Mouse (Mus musculus): ENCODE data around the gene Nmt1. TPM values are rescaled to one million over a fixed set of nuclear protein-coding genes. Genes with fewer than 3 reads are reported as not detected.

Nmt1 gene
- total and polyA plus RNA-seq, 3 experiments = 29.8 to 147 (median 70.5) TPM

GRCm38 (mm10) chr11:103007001-103007340 is 21.0 kb upstream of the Nmt1 start:
- no peak overlapping the region for H3K9ac ChIP-seq (ENCODE audit: control insufficient read depth, low read depth, low read length, poor library complexity, severe bottlenecking)
- peaks cover 0 to 3% of the 10 kb centered on the region in 2 experiments; a peak in 1 of 4 replicates for H3K36me3 ChIP-seq (ENCODE audit: control insufficient read depth in 1 of 2, insufficient read depth in 2 of 2, low read length in 2 of 2)
- TF ChIP-seq ZMIZ1 (IDR thresholded peaks at IDR 0.05; ENCODE audit: low read depth, low read length) (no peak), MYC (IDR thresholded peaks at IDR 0.05; ENCODE audit: low read depth, low read length) (no peak), GATA1 (IDR thresholded peaks at IDR 0.05; ENCODE audit: low read depth, low read length) (no peak), CTCF (IDR thresholded peaks at IDR 0.05 in 2 of 3, conservative IDR thresholded peaks at IDR 0.05 in 1 of 3; ENCODE audit: control insufficient read depth in 1 of 3, insufficient read depth in 1 of 3, low read depth in 2 of 3, low read length in 3 of 3, poor library complexity in 1 of 3, severe bottlenecking in 1 of 3) (no peak), ZC3H11A (IDR thresholded peaks at IDR 0.05; ENCODE audit: low read depth, low read length) (no peak), BHLHE40 (IDR thresholded peaks at IDR 0.05; ENCODE audit: borderline replicate concordance, low read depth, low read length) (no peak), TAL1 (IDR thresholded peaks at IDR 0.05; ENCODE audit: low read length) (no peak), SIN3A (IDR thresholded peaks at IDR 0.05; ENCODE audit: low read length) (no peak), NRF1 (IDR thresholded peaks at IDR 0.05; ENCODE audit: insufficient read depth, low read depth, low read length, poor library complexity, severe bottlenecking) (no peak), KAT2A (conservative IDR thresholded peaks at IDR 0.05; ENCODE audit: low read depth, low read length) (no peak), POLR2A (IDR thresholded peaks at IDR 0.05; ENCODE audit: control insufficient read depth in 1 of 2, insufficient read depth in 1 of 2, low read depth in 1 of 2, low read length in 2 of 2, poor library complexity in 1 of 2) (no peak), E2F4 (IDR thresholded peaks at IDR 0.05; ENCODE audit: borderline replicate concordance, low read depth, low read length) (no peak), TBP (IDR thresholded peaks at IDR 0.05; ENCODE audit: low read depth, low read length) (no peak), MXI1 (IDR thresholded peaks at IDR 0.05; ENCODE audit: low read depth, low read length) (no peak), ETS1 (IDR thresholded peaks at IDR 0.05; ENCODE audit: low read depth, low read length) (no peak)
- no peaks in the 10 kb centered on the region for H3K9me3 ChIP-seq (replicated peaks; ENCODE audit: insufficient read depth, low read length)
- H3K4me1 ChIP-seq (ENCODE audit: control insufficient read depth in 1 of 2, insufficient read depth in 2 of 2, low read length in 2 of 2) = peaks cover 0 to 3% of the 10 kb centered on the region in 2 experiments; a peak in 1 of 4 replicates
- no peak overlapping the region for H3K27ac ChIP-seq (ENCODE audit: control insufficient read depth, low read depth, low read length)
- no peak for DNase-seq (ENCODE audit: low read depth, low spot score)
- no peak overlapping the region for H3K4me3 ChIP-seq (ENCODE audit: control insufficient read depth in 1 of 2, insufficient read depth in 1 of 2, low read depth in 2 of 2, low read length in 2 of 2)
- H3K79me2 ChIP-seq (ENCODE audit: control insufficient read depth, insufficient read depth, low read length, poor library complexity) = no peaks in the 10 kb centered on the region
- no peaks in the 10 kb centered on the region for H3K27me3 ChIP-seq (ENCODE audit: control insufficient read depth in 1 of 2, insufficient read depth in 2 of 2, low read length in 2 of 2)

GRCm38 (mm10) chr11:103008558-103008957 is 19.4 kb upstream of the Nmt1 start:
- Histone ChIP-seq H3K36me3 (ENCODE audit: control insufficient read depth in 1 of 2, insufficient read depth in 2 of 2, low read length in 2 of 2) (peaks cover 0 to 3% of the 10 kb centered on the region in 2 experiments; a peak in 1 of 4 replicates), H3K9me3 (replicated peaks; ENCODE audit: insufficient read depth, low read length) (no peaks in the 10 kb centered on the region), H3K27ac (ENCODE audit: control insufficient read depth, low read depth, low read length) (no peak overlapping the region), H3K4me1 (ENCODE audit: control insufficient read depth in 1 of 2, insufficient read depth in 2 of 2, low read length in 2 of 2) (peaks cover 0 to 3% of the 10 kb centered on the region in 2 experiments; a peak in 1 of 4 replicates), H3K27me3 (ENCODE audit: control insufficient read depth in 1 of 2, insufficient read depth in 2 of 2, low read length in 2 of 2) (no peaks in the 10 kb centered on the region), H3K79me2 (ENCODE audit: control insufficient read depth, insufficient read depth, low read length, poor library complexity) (no peaks in the 10 kb centered on the region), H3K9ac (ENCODE audit: control insufficient read depth, low read depth, low read length, poor library complexity, severe bottlenecking) (no peak overlapping the region), H3K4me3 (ENCODE audit: control insufficient read depth in 1 of 2, insufficient read depth in 1 of 2, low read depth in 2 of 2, low read length in 2 of 2) (no peak overlapping the region)
- no peak for DNase-seq (ENCODE audit: low read depth, low spot score)
- TF ChIP-seq USF1 (IDR thresholded peaks at IDR 0.05; ENCODE audit: low read depth, low read length) = no peak

GRCm38 (mm10) chr11:103009208-103009607 is 18.8 kb upstream of the Nmt1 start:
- no peaks in the 10 kb centered on the region for H3K79me2 ChIP-seq (ENCODE audit: control insufficient read depth, insufficient read depth, low read length, poor library complexity)
- no peak for TF ChIP-seq MAZ (IDR thresholded peaks at IDR 0.05; ENCODE audit: low read depth, low read length)
- TF ChIP-seq GATA1 (IDR thresholded peaks at IDR 0.05; ENCODE audit: low read depth, low read length) = no peak
- peak; percentile 53 to 71 (median 62) for TF ChIP-seq CTCF (IDR thresholded peaks at IDR 0.05 in 2 of 3, conservative IDR thresholded peaks at IDR 0.05 in 1 of 3; ENCODE audit: control insufficient read depth in 1 of 3, insufficient read depth in 1 of 3, low read depth in 2 of 3, low read length in 3 of 3, poor library complexity in 1 of 3, severe bottlenecking in 1 of 3)
- TF ChIP-seq TBP (IDR thresholded peaks at IDR 0.05; ENCODE audit: low read depth, low read length) = no peak
- TF ChIP-seq RAD21 (IDR thresholded peaks at IDR 0.05; ENCODE audit: low read depth, low read length) = peak; percentile 45
- no peak for TF ChIP-seq TCF12 (IDR thresholded peaks at IDR 0.05; ENCODE audit: low read depth, low read length)
- TF ChIP-seq ZNF384 (IDR thresholded peaks at IDR 0.05; ENCODE audit: low read depth, low read length) = no peak
- no peak; the same call in 1 of the 2 replicates for TF ChIP-seq ZC3H11A (IDR thresholded peaks at IDR 0.05; ENCODE audit: low read depth, low read length)
- TF ChIP-seq SMC3 (IDR thresholded peaks at IDR 0.05; ENCODE audit: low read depth, low read length) = peak; percentile 52
- H3K27ac ChIP-seq (ENCODE audit: control insufficient read depth, low read depth, low read length) = no peak overlapping the region
- no peaks in the 10 kb centered on the region for H3K27me3 ChIP-seq (ENCODE audit: control insufficient read depth in 1 of 2, insufficient read depth in 2 of 2, low read length in 2 of 2)
- H3K4me1 ChIP-seq (ENCODE audit: control insufficient read depth in 1 of 2, insufficient read depth in 2 of 2, low read length in 2 of 2) = peaks cover 0 to 3% of the 10 kb centered on the region in 2 experiments; a peak in 1 of 4 replicates
- H3K9ac ChIP-seq (ENCODE audit: control insufficient read depth, low read depth, low read length, poor library complexity, severe bottlenecking) = no peak overlapping the region
- no peak overlapping the region for H3K4me3 ChIP-seq (ENCODE audit: control insufficient read depth in 1 of 2, insufficient read depth in 1 of 2, low read depth in 2 of 2, low read length in 2 of 2)
- peak; percentile 80 for DNase-seq (ENCODE audit: low read depth, low spot score)
- H3K9me3 ChIP-seq (replicated peaks; ENCODE audit: insufficient read depth, low read length) = no peaks in the 10 kb centered on the region
- peaks cover 0 to 3% of the 10 kb centered on the region in 2 experiments; a peak in 1 of 4 replicates for H3K36me3 ChIP-seq (ENCODE audit: control insufficient read depth in 1 of 2, insufficient read depth in 2 of 2, low read length in 2 of 2)

Measured in MEL (cell line).